Mouse (Mus musculus): ENCODE measurements around the gene Tmem170. TPM values are rescaled to one million over a fixed set of nuclear protein-coding genes. Genes with fewer than 3 reads are reported as not detected.

Gene Tmem170
- 0.18 and 0.26 TPM in 2 replicates for polyA plus RNA-seq (2012)

GRCm38 (mm10) chr8:111876355-111876948 lies at the start of gene Tmem170:
Gene Tmem170 (minus strand): TSS chr8:111876750.

GRCm38 (mm10) chr8:111909621-111910450 lies 33.3 kb upstream of the Tmem170 start, which contains the start of gene Chst5:
Gene Chst5 (minus strand): TSS chr8:111910447.

GRCm38 (mm10) chr8:111853861-111854501 lies 22.6 kb downstream of the Tmem170 start, which contains the start of gene Cfdp1:
Gene Cfdp1 (minus strand): TSS chr8:111854291.

Other genes with a start within 250 kb of the Tmem170 start
- 0.44 and 0.47 TPM in 2 replicates for gene Ldhd, start 246.4 kb downstream of the Tmem170 start, polyA plus RNA-seq (2012)
- gene Zfp1, start 233.3 kb downstream of the Tmem170 start, polyA plus RNA-seq (2012), result 5.0 and 5.5 TPM in 2 replicates
- not detected in 2 replicates for gene Ctrb1, start 185.7 kb downstream of the Tmem170 start, polyA plus RNA-seq (2012)
- 0.86 and 0.96 TPM in 2 replicates for gene Bcar1, start 132.9 kb downstream of the Tmem170 start, polyA plus RNA-seq (2012)
- gene Cfdp1, start 22.5 kb downstream of the Tmem170 start, polyA plus RNA-seq (2012), result 18.2 and 25.7 TPM in 2 replicates
- gene Chst5, start 33.7 kb upstream of the Tmem170 start, polyA plus RNA-seq (2012), result not detected in 2 replicates
- 1.7 and 2.2 TPM in 2 replicates for gene Tmem231, start 57.1 kb upstream of the Tmem170 start, polyA plus RNA-seq (2012)
- 3.6 and 4.2 TPM in 2 replicates for gene Gabarapl2, start 64.0 kb upstream of the Tmem170 start, polyA plus RNA-seq (2012)
- gene Adat1, start 115.6 kb upstream of the Tmem170 start, polyA plus RNA-seq (2012), result 0.55 and 0.96 TPM in 2 replicates
- gene Kars, start 134.6 kb upstream of the Tmem170 start, polyA plus RNA-seq (2012), result 84.0 and 86.1 TPM in 2 replicates
- 8.1 and 10.1 TPM in 2 replicates for gene Terf2ip, start 134.6 kb upstream of the Tmem170 start, polyA plus RNA-seq (2012)
- gene Gm6793, start 138.3 kb upstream of the Tmem170 start, polyA plus RNA-seq (2012), result 0.05 and 0.47 TPM in 2 replicates

Measured in megakaryocyte-erythroid progenitor cell, adult 5 weeks (primary cell).